Mouse (Mus musculus): ENCODE measurements around the gene Nifk.

Gene Nifk

GRCm38 (mm10) chr1:118380105-118380786, 58.6 kb downstream of the Nifk start:
- no peak for ATAC-seq (ENCODE audit: low TSS enrichment)
